Mouse (Mus musculus): Measurements from ENCODE around the gene Lnx2.

The Lnx2 gene

DNA sequence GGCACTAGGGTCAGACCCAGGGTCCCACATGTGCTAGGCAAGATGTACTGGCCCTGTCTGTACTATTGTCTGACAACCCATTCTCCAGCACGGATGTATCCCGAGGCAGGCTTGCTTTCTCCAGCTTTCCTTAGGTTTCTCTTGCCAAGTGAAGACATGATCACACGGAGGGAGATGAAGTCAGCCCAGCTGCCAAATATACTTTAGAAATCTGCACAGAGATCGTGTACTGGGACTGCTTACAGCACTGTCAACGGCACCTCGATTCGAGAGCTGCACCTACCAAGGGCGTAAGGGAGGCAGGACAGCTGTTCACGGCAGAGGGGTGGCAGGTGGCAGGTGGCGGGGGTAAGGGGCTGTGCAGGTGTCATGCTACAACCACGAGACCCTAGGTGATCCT lies 55.8 kb downstream of the Lnx2 start:
- DNase-seq (ENCODE audit: low read depth, low spot score) = no peak

GRCm38 (mm10) chr5:147018761-147019160 lies 57.6 kb downstream of the Lnx2 start:
- DNase-seq (ENCODE audit: low read depth, low spot score) = no peak

- no peak for DNase-seq (ENCODE audit: low read depth, low spot score)
Observed at GRCm38 (mm10) chr5:147017526-147017925, 58.9 kb downstream of the Lnx2 start.

DNA sequence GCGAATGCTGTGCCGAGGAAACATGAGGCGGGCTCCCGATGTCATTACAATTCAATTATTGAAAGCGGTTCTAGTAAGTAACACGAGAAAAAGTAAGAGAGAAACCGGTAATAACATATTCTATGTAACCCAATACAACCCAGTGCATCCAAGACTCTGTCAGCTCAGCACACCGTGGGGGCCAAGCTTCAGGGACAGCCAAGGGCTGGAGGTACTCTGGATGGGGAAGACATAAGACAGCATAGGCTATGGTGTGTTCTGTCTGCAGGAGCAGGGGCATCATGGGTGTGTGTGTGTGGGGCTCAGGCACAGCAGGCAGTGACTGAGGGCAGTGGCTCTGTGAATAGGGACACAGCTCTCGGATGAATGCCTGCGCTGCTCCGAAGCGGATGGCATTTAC lies 59.8 kb downstream of the Lnx2 start:
- no peak for DNase-seq (ENCODE audit: low read depth, low spot score)

- no peak for DNase-seq (ENCODE audit: low read depth, low spot score)
Observed at GRCm38 (mm10) chr5:147015191-147015590, 61.2 kb downstream of the Lnx2 start.

- no peak for DNase-seq (ENCODE audit: low read depth, low spot score)
Observed at GRCm38 (mm10) chr5:147013845-147014244, 62.5 kb downstream of the Lnx2 start.

DNA sequence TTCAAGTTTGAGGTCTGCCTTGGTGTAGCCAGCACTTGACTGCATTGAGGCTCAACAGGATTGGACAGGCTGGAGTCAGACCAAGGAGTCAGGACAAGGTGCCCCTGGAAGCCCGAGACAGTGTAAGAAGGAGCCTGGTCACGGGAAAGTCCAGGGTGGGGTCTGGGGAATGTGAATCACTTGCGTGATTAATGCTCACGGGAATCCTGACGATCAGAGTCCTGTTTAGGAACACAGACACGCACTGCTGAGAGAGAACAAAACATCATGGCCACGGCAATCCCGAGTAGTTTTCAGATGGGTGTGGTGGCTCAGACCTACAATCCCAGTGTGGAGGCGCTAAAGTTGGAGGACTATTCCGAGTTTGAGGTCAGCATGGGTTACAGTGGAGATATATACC lies 65.1 kb downstream of the Lnx2 start:
- DNase-seq (ENCODE audit: low read depth, low spot score) = no peak

GRCm38 (mm10) chr5:147003303-147003702 lies 73.1 kb downstream of the Lnx2 start:
- no peak for DNase-seq (ENCODE audit: low read depth, low spot score)

DNA sequence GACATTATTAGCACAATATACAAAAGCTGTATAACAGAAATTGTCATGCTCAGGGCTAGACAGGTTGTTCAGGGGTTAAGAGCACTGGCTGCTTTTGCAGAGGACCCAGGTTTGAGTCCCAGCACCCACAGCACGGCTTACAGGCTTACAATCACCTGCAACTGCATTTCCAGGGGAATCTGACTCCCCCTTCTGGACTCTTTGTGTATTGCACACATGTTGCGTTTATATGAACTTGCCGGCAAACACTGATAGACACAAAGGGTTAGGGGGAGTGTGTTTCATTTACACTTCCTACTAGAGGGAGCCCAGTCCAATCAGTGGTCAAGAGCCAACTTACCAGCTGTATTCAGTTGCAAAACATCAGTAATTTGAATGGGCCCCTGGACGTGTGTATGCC lies 75.1 kb downstream of the Lnx2 start:
- DNase-seq (ENCODE audit: low read depth, low spot score) = no peak

GRCm38 (mm10) chr5:146998802-146999201 lies 77.6 kb downstream of the Lnx2 start:
- DNase-seq (ENCODE audit: low read depth, low spot score) = no peak

- no peak for DNase-seq (ENCODE audit: low read depth, low spot score)
Observed at GRCm38 (mm10) chr5:146996812-146997211, 79.6 kb downstream of the Lnx2 start.

- DNase-seq (ENCODE audit: low read depth, low spot score) = no peak
Observed at GRCm38 (mm10) chr5:146994973-146995372, 81.4 kb downstream of the Lnx2 start.

- DNase-seq (ENCODE audit: low read depth, low spot score) = no peak
Observed at GRCm38 (mm10) chr5:146993509-146993908, 82.9 kb downstream of the Lnx2 start.

GRCm38 (mm10) chr5:146989051-146989450 lies 87.3 kb downstream of the Lnx2 start:
- no peak for DNase-seq (ENCODE audit: low read depth, low spot score)

GRCm38 (mm10) chr5:146987588-146987987 lies 88.8 kb downstream of the Lnx2 start:
- DNase-seq (ENCODE audit: low read depth, low spot score) = no peak

- no peak for DNase-seq (ENCODE audit: low read depth, low spot score)
Observed at GRCm38 (mm10) chr5:146985725-146986433, 90.5 kb downstream of the Lnx2 start.

- no peak for DNase-seq (ENCODE audit: low read depth, low spot score)
Observed at GRCm38 (mm10) chr5:146983216-146983615, 93.2 kb downstream of the Lnx2 start.

DNA sequence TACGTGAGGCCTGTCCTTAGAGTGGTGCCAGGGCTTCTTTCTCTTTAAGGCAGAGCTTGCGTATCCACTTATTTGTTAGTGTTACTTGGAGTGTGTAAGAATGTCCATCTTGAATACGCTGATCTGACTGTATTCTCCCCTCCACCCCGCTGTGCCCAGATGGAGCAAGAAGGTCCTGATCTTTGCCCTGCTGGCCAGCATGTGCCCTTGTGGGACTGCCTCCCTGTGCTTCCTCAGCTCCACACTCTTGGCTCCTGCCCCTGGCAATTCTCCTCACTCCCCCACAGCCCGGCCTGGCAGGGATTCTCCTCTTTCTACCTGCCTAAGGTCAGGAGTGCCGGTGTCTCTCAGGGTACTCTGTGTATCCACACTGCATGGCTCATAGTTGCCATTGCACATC lies 95.0 kb downstream of the Lnx2 start:
- DNase-seq (ENCODE audit: low read depth, low spot score) = no peak

GRCm38 (mm10) chr5:146974781-146975123 lies 101.6 kb downstream of the Lnx2 start:
- DNase-seq (ENCODE audit: low read depth, low spot score) = no peak

DNA sequence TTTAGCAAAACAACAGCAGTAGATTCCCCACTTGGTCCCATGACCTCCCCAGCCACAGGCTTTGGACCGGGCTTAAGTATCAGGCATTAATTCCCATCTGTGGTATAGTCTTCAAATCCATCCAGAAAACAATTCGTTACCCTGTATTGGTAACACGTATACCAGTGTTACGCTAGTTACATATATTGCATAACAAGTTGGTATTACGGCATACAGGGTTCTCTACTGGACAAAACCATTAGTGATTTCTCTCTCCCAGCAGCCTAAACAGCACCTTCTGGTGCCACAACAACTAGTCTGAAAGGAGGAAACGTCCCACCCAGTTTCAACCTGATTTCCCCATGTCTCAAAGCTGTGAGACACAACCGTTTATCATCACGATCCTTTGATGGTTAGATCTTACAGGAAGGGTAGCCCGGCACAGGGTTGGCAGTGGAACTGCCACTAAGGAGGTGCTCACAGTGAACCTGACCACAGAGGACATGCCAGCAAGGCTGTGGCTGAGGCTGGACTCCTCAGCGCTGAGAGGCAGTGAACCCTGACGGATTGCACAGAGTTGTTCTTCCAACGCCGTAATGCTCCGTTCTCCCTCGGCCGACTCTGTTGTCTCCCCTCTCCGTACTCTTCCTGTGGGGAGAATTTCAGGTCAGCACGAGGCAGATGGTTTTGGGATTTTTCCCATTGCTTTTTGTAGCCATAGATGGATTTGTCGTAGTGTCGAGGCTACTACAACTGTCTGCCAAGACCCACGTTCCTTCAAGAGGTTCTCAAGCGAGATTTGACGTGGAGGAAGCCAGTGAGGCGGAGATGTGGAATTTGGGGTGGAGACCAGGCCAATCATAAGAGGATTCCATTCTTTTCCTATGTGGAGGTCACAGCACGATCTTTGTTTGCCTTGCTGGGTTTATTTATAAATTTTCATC lies 102.3 kb downstream of the Lnx2 start:
- no peak for DNase-seq (ENCODE audit: low read depth, low spot score)

DNA sequence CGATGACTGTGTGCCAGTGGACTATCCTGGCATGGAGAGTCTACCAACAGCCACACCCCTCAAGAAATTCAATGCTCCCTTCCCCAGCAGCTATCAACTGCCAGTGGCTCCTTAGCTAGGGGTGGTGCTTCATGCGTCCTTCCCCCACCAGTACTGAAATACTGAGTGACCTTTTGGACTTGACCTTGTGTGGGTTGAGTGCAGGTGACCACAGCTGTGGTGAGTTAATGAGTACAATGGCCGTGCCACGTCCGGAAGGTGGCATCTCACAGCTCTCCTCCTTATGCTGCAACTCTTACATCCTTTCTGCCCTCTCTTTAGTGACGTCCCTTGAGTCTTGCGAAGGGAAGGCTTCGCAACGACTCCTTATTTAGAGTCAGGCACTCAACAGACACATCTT lies 103.0 kb downstream of the Lnx2 start:
- DNase-seq (ENCODE audit: low read depth, low spot score) = no peak

DNA sequence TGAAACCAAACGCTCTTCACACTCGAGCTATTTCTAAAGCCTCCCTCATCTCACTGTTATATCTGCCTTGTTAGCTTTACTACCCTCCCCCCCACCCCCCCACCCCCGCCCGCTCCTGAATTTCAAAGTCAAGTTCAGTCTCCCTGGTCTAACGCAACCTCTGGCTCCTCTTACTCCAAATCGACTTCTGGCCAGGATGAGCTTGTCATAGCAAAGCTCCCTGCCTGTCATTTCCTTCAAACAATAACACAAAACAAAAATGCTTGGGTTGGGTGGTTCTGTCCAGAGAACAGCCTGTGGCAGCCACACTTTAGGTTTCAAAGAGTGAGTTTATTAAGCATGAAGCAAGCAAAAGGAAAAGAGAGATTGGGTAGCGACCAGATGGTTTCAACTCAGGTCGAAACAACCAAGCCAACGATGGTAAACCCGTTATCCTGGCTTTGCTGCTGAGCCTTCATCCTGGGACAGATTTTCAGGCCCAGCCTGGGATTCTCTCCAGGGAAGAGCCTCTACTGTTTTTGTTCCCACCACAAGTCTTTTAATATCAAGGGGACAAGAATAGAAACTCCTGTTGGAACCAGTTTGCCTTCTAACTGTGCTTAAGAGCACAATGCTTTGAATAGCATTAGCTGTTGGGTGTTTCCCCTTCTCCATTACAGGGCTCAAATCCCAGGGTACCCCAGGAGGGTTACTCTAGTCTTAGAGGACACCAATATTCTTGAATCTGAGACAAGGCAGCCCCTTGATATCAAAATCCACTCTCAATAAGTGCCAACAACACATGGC lies 104.4 kb downstream of the Lnx2 start:
- DNase-seq (ENCODE audit: low read depth, low spot score) = no peak
